Mouse (Mus musculus) MN1 (cell line): Measurements from ENCODE around the gene Rangrf.
"Not testable (repeated sequence)": the region's sequence is repeated elsewhere in the genome, so short reads cannot be mapped to it uniquely, and the experiment has no call there.

Experiments
- DNase-seq: peaks from one replicate; pipeline ENCODE4 v3.0.0-alpha.2; 2016; ENCODE audit warnings: low spot score

Rangrf gene

GRCm38 (mm10) chr11:68945245-68945644, 29.7 kb downstream of the Rangrf start:
- no peak for DNase-seq

GRCm38 (mm10) chr11:68942731-68943130, 32.3 kb downstream of the Rangrf start:
- no peak for DNase-seq

GRCm38 (mm10) chr11:68940516-68940915, 34.5 kb downstream of the Rangrf start:
- no peak for DNase-seq

GRCm38 (mm10) chr11:68939451-68940304, 35.3 kb downstream of the Rangrf start:
- DNase-seq, result peak; percentile 88

- DNase-seq, result not testable (repeated sequence)
These were observed 38.0 kb downstream of the Rangrf start for GRCm38 (mm10) chr11:68936951-68937350.

- DNase-seq, result no peak
These were observed 41.0 kb downstream of the Rangrf start for GRCm38 (mm10) chr11:68933885-68934507.

- DNase-seq, result no peak
These were observed 45.0 kb downstream of the Rangrf start for GRCm38 (mm10) chr11:68929947-68930346.

GRCm38 (mm10) chr11:68926981-68927380, 48.0 kb downstream of the Rangrf start, which contains the start of gene Odf4:
Odf4 (minus strand) TSS chr11:68927081.
- no peak for DNase-seq

GRCm38 (mm10) chr11:68924749-68925148, 50.2 kb downstream of the Rangrf start:
- no peak for DNase-seq

GRCm38 (mm10) chr11:68923191-68923590, 51.8 kb downstream of the Rangrf start:
- no peak for DNase-seq
